Mouse (Mus musculus): ENCODE results near the gene Pik3c2b.
A peak's percentile ranks its signal among the peaks of the same experiment; 100 is the strongest.
"Not testable (repeated sequence)": the region's sequence is repeated elsewhere in the genome, so short reads cannot be mapped to it uniquely, and the experiment has no call there.

The Pik3c2b gene

GRCm38 (mm10) chr1:133045011-133045860, at the start of gene Pik3c2b:
Gene Pik3c2b, plus strand, starts transcription at chr1:133045667.
- DNase-seq = peak in 1 of 2 experiments; percentile 24

- no peak for DNase-seq
Measured at GRCm38 (mm10) chr1:133000347-133000746, 45.1 kb upstream of the Pik3c2b start.

- no peak for DNase-seq
Measured at GRCm38 (mm10) chr1:133006571-133006970, 38.9 kb upstream of the Pik3c2b start.

- no peak for DNase-seq
Measured at GRCm38 (mm10) chr1:133011955-133012841, 33.3 kb upstream of the Pik3c2b start.

GRCm38 (mm10) chr1:133013331-133013730, 32.1 kb upstream of the Pik3c2b start:
- no peak for DNase-seq

- no peak for DNase-seq
Measured at GRCm38 (mm10) chr1:133014196-133014595, 31.3 kb upstream of the Pik3c2b start.

GRCm38 (mm10) chr1:133016775-133017428, 28.6 kb upstream of the Pik3c2b start:
- DNase-seq = no peak

GRCm38 (mm10) chr1:133018580-133018979, 26.9 kb upstream of the Pik3c2b start:
- no peak for DNase-seq

GRCm38 (mm10) chr1:133019312-133019711, 26.2 kb upstream of the Pik3c2b start:
- DNase-seq = no peak

- no peak for DNase-seq
Measured at GRCm38 (mm10) chr1:133020137-133020894, 25.2 kb upstream of the Pik3c2b start.

- no peak for DNase-seq
Measured at GRCm38 (mm10) chr1:133021391-133021790, 24.1 kb upstream of the Pik3c2b start.

- not testable (repeated sequence) for DNase-seq
Measured at GRCm38 (mm10) chr1:133021971-133022370, 23.5 kb upstream of the Pik3c2b start.

GRCm38 (mm10) chr1:133023723-133024122, 21.7 kb upstream of the Pik3c2b start:
- DNase-seq = not testable (repeated sequence)

- no peak for DNase-seq
Measured at GRCm38 (mm10) chr1:133024426-133024825, 21.0 kb upstream of the Pik3c2b start.

- DNase-seq = peak; percentile 87 to 93
Measured at GRCm38 (mm10) chr1:133025051-133025795, 20.2 kb upstream of the Pik3c2b start.

GRCm38 (mm10) chr1:133025796-133026190, 19.7 kb upstream of the Pik3c2b start:
- DNase-seq = peak in 1 of 2 experiments; percentile 7

GRCm38 (mm10) chr1:133027126-133027525, 18.3 kb upstream of the Pik3c2b start:
- no peak for DNase-seq

- DNase-seq = no peak
Measured at GRCm38 (mm10) chr1:133027980-133028379, 17.5 kb upstream of the Pik3c2b start.

GRCm38 (mm10) chr1:133029744-133030143, 15.7 kb upstream of the Pik3c2b start:
- no peak for DNase-seq

GRCm38 (mm10) chr1:133030461-133030860, 15.0 kb upstream of the Pik3c2b start, which contains the start of gene Mdm4:
Gene Mdm4, minus strand, starts transcription at chr1:133030561.
- DNase-seq = no peak

GRCm38 (mm10) chr1:133032981-133033315, 12.5 kb upstream of the Pik3c2b start:
- DNase-seq = peak in 1 of 2 experiments; percentile 28

Measured in kidney, postnatal 4 days (tissue).